Mouse (Mus musculus): Measurements from ENCODE around the gene Olfr16.

DNA sequence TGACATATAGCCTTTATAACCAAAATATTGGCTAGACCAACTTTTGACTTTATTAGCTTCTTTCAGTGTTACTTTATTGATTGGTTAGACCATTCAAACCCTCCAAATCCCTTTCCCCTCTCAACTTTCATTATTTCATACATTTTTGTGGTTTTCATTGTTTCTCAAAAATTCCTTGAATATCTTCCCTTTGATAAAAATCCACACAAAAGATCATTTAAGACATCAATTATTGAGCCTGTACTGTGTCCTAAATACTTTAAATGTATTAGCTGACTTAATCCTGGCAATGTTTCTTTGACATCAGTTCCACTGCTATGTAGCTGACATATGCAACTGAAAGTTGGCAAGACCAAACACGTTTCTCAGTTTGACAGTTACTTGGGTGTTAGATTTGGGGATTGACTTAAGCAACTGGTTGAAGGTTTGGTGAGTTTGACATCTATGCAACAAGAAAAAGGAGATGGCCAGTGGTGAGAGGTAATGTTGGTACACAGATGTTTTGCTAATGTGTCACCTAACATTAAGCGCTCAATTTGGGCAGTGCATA lies 1.0 kb downstream of the Olfr16 start:
- TF ChIP-seq CTCF (IDR thresholded peaks at IDR 0.05; ENCODE audit: extremely low read depth, insufficient read depth, insufficient read length, insufficient replicate concordance) = no peak
- TF ChIP-seq POLR2A (IDR thresholded peaks at IDR 0.05; ENCODE audit: low read depth, low read length) = no peak

All from spleen, adult 2 months (tissue).